Mouse (Mus musculus): Measurements from ENCODE around the gene Tnfsf11. TPM values are rescaled to one million over a fixed set of nuclear protein-coding genes. Genes with fewer than 3 reads are reported as not detected.

The Tnfsf11 gene
- 0.17 and 0.19 TPM in 2 replicates for polyA plus RNA-seq (2015; fragmentation: Nextera tagmentation; extraction: Ambion mirVana)

DNA sequence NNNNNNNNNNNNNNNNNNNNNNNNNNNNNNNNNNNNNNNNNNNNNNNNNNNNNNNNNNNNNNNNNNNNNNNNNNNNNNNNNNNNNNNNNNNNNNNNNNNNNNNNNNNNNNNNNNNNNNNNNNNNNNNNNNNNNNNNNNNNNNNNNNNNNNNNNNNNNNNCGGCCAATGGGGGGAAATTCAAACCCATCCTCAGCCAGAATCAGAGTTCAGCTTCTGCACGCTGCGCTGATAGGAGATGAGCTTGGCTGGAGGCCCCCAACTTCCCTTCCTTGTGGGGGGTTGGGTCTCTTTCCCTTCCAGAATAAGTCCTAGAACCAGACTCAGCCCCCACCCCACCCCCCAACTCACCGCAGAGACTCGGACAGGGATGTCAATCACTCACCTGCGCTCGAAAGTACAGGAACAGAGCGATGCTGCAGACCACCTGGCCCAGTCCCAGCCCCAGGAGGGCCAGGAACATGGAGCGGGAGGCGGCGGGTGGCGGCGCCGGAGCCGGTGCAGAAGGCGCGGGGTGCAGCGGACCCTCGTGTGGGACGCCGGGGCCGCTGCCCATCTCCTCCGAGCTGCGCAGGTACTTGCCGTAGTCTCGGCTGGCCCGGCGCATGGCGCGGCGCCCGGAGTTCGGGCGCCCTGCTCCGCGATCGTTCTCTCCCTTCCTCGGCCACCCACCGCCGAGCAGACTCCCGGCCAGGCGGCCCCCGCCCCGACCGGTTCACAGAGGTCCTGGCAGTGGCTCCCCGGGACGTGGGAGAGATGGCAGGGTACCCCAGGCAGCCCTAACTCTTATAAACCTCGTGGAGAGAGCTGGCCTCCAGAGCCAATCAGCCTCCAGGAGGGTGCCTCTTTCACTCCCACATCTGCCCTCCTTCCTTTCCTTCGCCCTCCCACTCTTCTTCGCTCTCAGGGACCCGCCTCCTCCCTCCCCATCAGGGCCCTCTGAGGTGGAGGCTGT is at the start of gene Tnfsf11:
Tnfsf11 (minus strand) TSS at position 758 of the 952 bp plus-strand sequence.

Small RNA genes within 50 kb of the gene (microRNA-seq; reads per million reads assigned to microRNA genes)
- not detected for gene Gm23652

Other genes with a start within 250 kb of the Tnfsf11 start
- 7.1 and 7.7 TPM in 2 replicates for gene Fam216b, start 219.0 kb downstream of the Tnfsf11 start, polyA plus RNA-seq (2015; fragmentation: Nextera tagmentation; extraction: Ambion mirVana)
- 29.5 and 29.6 TPM in 2 replicates for gene Akap11, start 228.8 kb upstream of the Tnfsf11 start, polyA plus RNA-seq (2015; fragmentation: Nextera tagmentation; extraction: Ambion mirVana)